Comparison of ENCODE assay signal across 20 mouse cellular contexts in the genomic region with DNA sequence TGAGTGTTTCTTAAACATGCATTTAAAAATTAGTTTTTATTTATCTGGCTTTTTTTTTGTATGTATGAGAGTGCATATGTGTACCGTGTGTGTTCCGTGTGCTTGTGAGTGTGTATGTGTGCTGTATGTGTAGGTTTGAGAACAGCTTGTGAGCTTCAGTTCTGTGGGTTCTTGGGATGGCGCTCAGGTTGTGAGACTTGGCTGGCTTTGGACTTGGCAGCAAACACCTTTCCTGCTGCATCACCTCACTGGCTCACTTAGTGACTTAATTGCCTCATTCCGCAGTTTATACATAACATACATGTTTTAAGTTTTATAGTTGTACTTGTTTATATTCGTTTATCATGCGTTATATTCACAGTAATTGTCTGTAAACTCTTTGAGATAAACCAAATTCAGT. TPM values are rescaled to one million over a fixed set of nuclear protein-coding genes. Genes with fewer than 3 reads are reported as not detected.
DNase-seq lines count a peak whose midpoint lies in the region; ATAC-seq lines count a peak whose summit lies in the region.
"Had no signal": no experiment of that assay in that cellular context is flagged by ENCODE, and none has a peak within 500 bp of the region (broad histone marks: within the 10 kb centered on the region; RNA-seq: fewer than 3 reads in every experiment).

No protein-coding gene starts in this region.

- peak; percentile 32 to 33 for DNase-seq in cerebellum, adult 18-20 months
- DNase-seq in cerebellum, postnatal 4 days (ENCODE audit: low spot score in 2 of 2), result no peak
- DNase-seq in heart, adult 11 months, result peak; percentile 19
- DNase-seq in heart, postnatal 10 days, result no peak
- DNase-seq in cerebellum, adult 9-11 months, result peak; percentile 12
- peak; percentile 21 to 22 for DNase-seq in cerebellum, postnatal 36 days
- DNase-seq: adrenal gland, adult 8-10 months; adrenal gland, postnatal 36 days; B cell, adult 2 months; gastrocnemius, adult 2 months; gastrocnemius, postnatal 25 days; heart, postnatal 14 days; kidney, adult 18-20 months had no signal

- ATAC-seq in midbrain, embryonic 13.5 days, result no peak
- ATAC-seq: CD4-positive, CD25-positive, alpha-beta regulatory T cell, adult 4 months; forebrain, embryonic 13.5 days; intestine, embryonic 15.5 days had no signal

- no peaks in the 10 kb centered on the region for H3K36me3 ChIP-seq in midbrain, embryonic 13.5 days
- H3K36me3 ChIP-seq: hindbrain, embryonic 10.5 days; intestine, embryonic 15.5 days had no signal

- H3K9ac ChIP-seq in midbrain, embryonic 13.5 days (replicated peaks), result no peak overlapping the region
- H3K9ac ChIP-seq: forebrain, embryonic 13.5 days; hindbrain, embryonic 14.5 days; intestine, embryonic 15.5 days had no signal

- 95% methylated on average over 6 of the region's 6 CpGs for WGBS in midbrain, embryonic 13.5 days

- H3K4me2 ChIP-seq in midbrain, embryonic 13.5 days (replicated peaks), result no peak overlapping the region
- H3K4me2 ChIP-seq: forebrain, embryonic 13.5 days; hindbrain, embryonic 14.5 days; intestine, embryonic 15.5 days had no signal

- H3K27ac ChIP-seq in midbrain, embryonic 13.5 days, result no peak overlapping the region
- H3K27ac ChIP-seq: forebrain, embryonic 13.5 days; gastrocnemius, adult 2 months; hindbrain, embryonic 10.5 days; hindbrain, embryonic 14.5 days; intestine, embryonic 15.5 days had no signal

- H3K27me3 ChIP-seq in midbrain, embryonic 13.5 days, result no peaks in the 10 kb centered on the region
- H3K27me3 ChIP-seq: forebrain, embryonic 13.5 days; intestine, embryonic 15.5 days had no signal

- no peaks in the 10 kb centered on the region for H3K4me1 ChIP-seq in midbrain, embryonic 13.5 days (replicated peaks)
- H3K4me1 ChIP-seq: forebrain, embryonic 13.5 days; hindbrain, embryonic 10.5 days had no signal

- intact Hi-C loops in heart, postnatal 10 days (cut with DNase I), result no loop called here

- no peak overlapping the region for H3K4me3 ChIP-seq in midbrain, embryonic 13.5 days (replicated peaks)
- H3K4me3 ChIP-seq: forebrain, embryonic 13.5 days; gastrocnemius, adult 2 months; hindbrain, embryonic 10.5 days; intestine, embryonic 15.5 days had no signal

- H3K9me3 ChIP-seq in midbrain, embryonic 13.5 days, result no peaks in the 10 kb centered on the region
- H3K9me3 ChIP-seq: forebrain, embryonic 13.5 days; G1E; hindbrain, embryonic 10.5 days; intestine, embryonic 15.5 days had no signal

RNA-seq across cellular contexts. Expression of gene Sipa1l1, which starts 35.0 kb away (rescaled TPM):
- total RNA-seq in heart, postnatal 10 days (2021), result 10 to 100 TPM; 19.4 to 19.9 TPM
- 14.3 and 15.7 TPM in 2 replicates for polyA plus RNA-seq in midbrain, embryonic 13.5 days (2015; fragmentation: Nextera tagmentation; extraction: Ambion mirVana)

Comparison
In these comparisons a context has a peak if more than half of its experiments do, and no peak if none do; other contexts are left out.
1. DNase-seq: peak in cerebellum, adult 18-20 months (2 of 2), heart, adult 11 months (single experiment), cerebellum, adult 9-11 months (single experiment) and cerebellum, postnatal 36 days (2 of 2); none in cerebellum, postnatal 4 days (0 of 2) and heart, postnatal 10 days (0 of 2).